In the genomic region with DNA sequence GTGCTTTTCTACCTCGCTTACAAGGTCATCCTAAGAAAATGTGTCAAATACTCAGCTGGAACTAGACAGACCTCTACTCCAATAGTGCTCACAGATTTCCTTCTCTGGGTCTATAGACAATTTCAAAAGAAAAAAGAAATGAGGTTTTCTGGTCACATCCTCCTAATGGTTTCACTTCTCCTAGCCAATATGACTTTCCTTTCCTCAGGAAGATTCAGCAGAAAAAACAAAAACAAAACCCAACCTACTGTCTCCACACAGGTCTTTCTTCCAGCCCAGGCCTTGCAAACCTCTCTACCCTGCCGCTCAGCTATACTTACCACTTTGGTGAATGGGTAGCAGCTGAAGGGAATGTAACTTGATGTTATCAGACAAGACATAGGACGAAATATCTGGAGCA, we compare ENCODE assay signal across 1 mouse cellular context.
A peak's percentile ranks its signal among the peaks of the same experiment; 100 is the strongest.
TF ChIP-seq lines count a peak whose summit lies in the region.

No protein-coding gene starts in this region.

TF ChIP-seq in CH12.LX, 34 proteins besides CTCF, POLR2A, EP300 and RAD21 (continued from another document):
- TF ChIP-seq IRF4 (IDR thresholded peaks at IDR 0.05; ENCODE audit: low read depth, low read length): peak; percentile 77
- peak; percentile 47; the same call in 1 of the 2 replicates for TF ChIP-seq ZNF384 (IDR thresholded peaks at IDR 0.05; ENCODE audit: low read depth, low read length)
